Mouse (Mus musculus) myocyte (in vitro differentiated cells): ENCODE data around the gene Cdkn1c. TPM values are rescaled to one million over a fixed set of nuclear protein-coding genes. Genes with fewer than 3 reads are reported as not detected.

Experiments
- H3K27me3 ChIP-seq: one replicate; pipeline ENCODE4 v1.6.1; 2011; ENCODE audit not compliant: control insufficient read depth, insufficient read depth, insufficient read length
- H3K36me3 ChIP-seq: one replicate; pipeline ENCODE4 v1.6.1; 2011; ENCODE audit not compliant: control insufficient read depth, insufficient read depth
- H3K4me2 ChIP-seq: one replicate; pipeline ENCODE4 v1.6.1; 2011; ENCODE audit warnings: low read depth, control low read depth
- H3K4me3 ChIP-seq: one replicate; pipeline ENCODE4 v1.5.1; 2011; ENCODE audit warnings: mild to moderate bottlenecking, control low read depth, moderate library complexity
- H3K79me2 ChIP-seq: one replicate; pipeline ENCODE4 v1.6.1; 2011; ENCODE audit not compliant: control insufficient read depth, insufficient read depth
- H3ac ChIP-seq: one replicate; pipeline ENCODE4 v1.6.1; 2011; ENCODE audit not compliant: control insufficient read depth, insufficient read length
- CEBPB ChIP-seq: IDR thresholded peaks from 2 replicates; pipeline ENCODE4 v1.6.1; 2011; ENCODE audit warnings: mild to moderate bottlenecking, moderate library complexity; ENCODE audit not compliant: poor library complexity, insufficient read depth, severe bottlenecking
- E2F4 ChIP-seq: IDR thresholded peaks from one replicate; pipeline ENCODE4 v1.6.1; 2011; ENCODE audit warnings: mild to moderate bottlenecking, control low read depth, moderate library complexity; ENCODE audit not compliant: insufficient read depth
- MAX ChIP-seq: IDR thresholded peaks from one replicate; pipeline ENCODE4 v1.6.1; 2011; ENCODE audit warnings: low read depth, mild to moderate bottlenecking, control low read depth
- MYOD1 ChIP-seq, 3 experiments: IDR thresholded peaks; one replicate each; pipeline ENCODE4 v1.6.1; 2011; ENCODE audit warnings: control low read depth in 2 of 3, low read depth in 2 of 3, mild to moderate bottlenecking in 2 of 3, moderate library complexity in 1 of 3; ENCODE audit not compliant: insufficient read length in 2 of 3, control insufficient read depth in 1 of 3
- MYOG ChIP-seq, 3 experiments: IDR thresholded peaks; one replicate each; pipeline ENCODE4 v1.6.1; 2011; ENCODE audit warnings: control low read depth in 2 of 3, low read depth in 2 of 3, mild to moderate bottlenecking in 2 of 3; ENCODE audit not compliant: insufficient read length in 2 of 3, control insufficient read depth in 1 of 3, insufficient read depth in 1 of 3
- POLR2A ChIP-seq: IDR thresholded peaks from one replicate; pipeline ENCODE4 v1.6.1; 2011; ENCODE audit warnings: low read depth, mild to moderate bottlenecking, control low read depth, moderate library complexity; ENCODE audit not compliant: insufficient read length
- POLR2AphosphoS2 ChIP-seq: IDR thresholded peaks from one replicate; pipeline ENCODE4 v1.6.1; 2011; ENCODE audit warnings: low read depth, control low read depth; ENCODE audit not compliant: insufficient read length
- REST ChIP-seq: IDR thresholded peaks from one replicate; pipeline ENCODE4 v1.6.1; 2011; ENCODE audit warnings: mild to moderate bottlenecking, control low read depth, moderate library complexity; ENCODE audit not compliant: insufficient read depth, insufficient read length
- SRF ChIP-seq: IDR thresholded peaks from one replicate; pipeline ENCODE4 v1.6.1; 2011; ENCODE audit warnings: low read depth; ENCODE audit not compliant: control insufficient read depth, insufficient read length
- TCF12 ChIP-seq: IDR thresholded peaks from one replicate; pipeline ENCODE4 v1.6.1; 2011; ENCODE audit warnings: mild to moderate bottlenecking, control low read depth; ENCODE audit not compliant: poor library complexity, insufficient read depth, severe bottlenecking
- TCF3 ChIP-seq: IDR thresholded peaks from one replicate; pipeline ENCODE4 v1.6.1; 2011; ENCODE audit warnings: low read depth, control low read depth; ENCODE audit not compliant: insufficient read length
- USF1 ChIP-seq: IDR thresholded peaks from one replicate; pipeline ENCODE4 v1.6.1; 2011; ENCODE audit warnings: low read depth, mild to moderate bottlenecking, control low read depth, moderate library complexity
- polyA plus RNA-seq: library from polyadenylated mRNA; unstranded; fragments of >200 nt; fragmentation: generic; extraction: Trizol; gene quantifications from one replicate; pipeline ENCODE4 v1.2.1, GENCODE M21; 2012; ENCODE audit warnings: missing spikeins

The Cdkn1c gene
- polyA plus RNA-seq, 1 experiment, result 35.7 TPM

- peaks cover 13% of the 10 kb centered on the region for H3K27me3 ChIP-seq
- no peak overlapping the region for H3ac ChIP-seq
- H3K4me3 ChIP-seq, result no peak overlapping the region
- H3K4me2 ChIP-seq, result no peak overlapping the region
- no peaks in the 10 kb centered on the region for H3K79me2 ChIP-seq
- TF ChIP-seq CEBPB (no peak), TCF12 (no peak), MYOD1 (IDR thresholded peaks at IDR 0.05; ENCODE audit: control insufficient read depth in 1 of 3, insufficient read length in 2 of 3, low read depth in 2 of 3) (no peak), REST (no peak), POLR2AphosphoS2 (no peak), POLR2A (no peak), E2F4 (no peak), TCF3 (no peak), SRF (no peak), USF1 (no peak), MAX (no peak), MYOG (IDR thresholded peaks at IDR 0.05; ENCODE audit: control insufficient read depth in 1 of 3, insufficient read depth in 1 of 3, insufficient read length in 2 of 3, low read depth in 2 of 3) (no peak)
- H3K36me3 ChIP-seq, result no peaks in the 10 kb centered on the region
These were observed 48.2 kb downstream of the Cdkn1c start for GRCm38 (mm10) chr7:143412606-143413005.

DNA sequence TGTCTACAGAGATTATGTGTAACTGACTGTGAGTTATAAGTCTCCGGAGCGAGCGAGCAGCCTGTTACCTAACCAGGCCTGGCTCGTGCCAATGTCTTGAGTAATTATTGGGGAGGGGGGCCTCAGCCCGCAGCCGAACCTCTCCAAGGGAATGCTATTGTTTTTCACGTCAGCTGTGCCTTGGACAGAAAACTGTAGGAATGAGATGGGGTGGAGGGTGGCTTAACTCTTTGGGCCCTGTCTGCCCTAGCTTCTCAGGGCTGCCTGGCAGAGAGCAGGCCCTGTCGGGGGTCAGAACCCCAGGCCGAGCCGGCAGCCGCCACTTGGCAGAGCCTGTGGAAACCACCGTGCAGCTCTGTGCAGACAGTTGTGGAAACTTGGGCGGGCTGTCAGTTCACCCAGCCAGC lies 52.2 kb downstream of the Cdkn1c start:
- H3K4me3 ChIP-seq, result no peak overlapping the region
- no peaks in the 10 kb centered on the region for H3K79me2 ChIP-seq
- H3K27me3 ChIP-seq, result peaks cover 11% of the 10 kb centered on the region
- H3K4me2 ChIP-seq, result no peak overlapping the region
- no peak overlapping the region for H3ac ChIP-seq
- H3K36me3 ChIP-seq, result no peaks in the 10 kb centered on the region
- TF ChIP-seq POLR2AphosphoS2 (no peak), TCF12 (no peak), E2F4 (no peak), MYOG (IDR thresholded peaks at IDR 0.05; ENCODE audit: control insufficient read depth in 1 of 3, insufficient read depth in 1 of 3, insufficient read length in 2 of 3, low read depth in 2 of 3) (no peak), MYOD1 (IDR thresholded peaks at IDR 0.05; ENCODE audit: control insufficient read depth in 1 of 3, insufficient read length in 2 of 3, low read depth in 2 of 3) (no peak), TCF3 (no peak), SRF (no peak), POLR2A (no peak), CEBPB (no peak), REST (no peak), USF1 (no peak), MAX (no peak)

Other genes with a start within 250 kb of the Cdkn1c start
- 0.12 TPM for gene Slc22a18, start 12.7 kb upstream of the Cdkn1c start, polyA plus RNA-seq
- not detected for gene Phlda2, start 42.1 kb upstream of the Cdkn1c start, polyA plus RNA-seq
- gene Nap1l4, start 88.1 kb upstream of the Cdkn1c start, polyA plus RNA-seq, result 101 TPM
- gene Cars, start 139.0 kb upstream of the Cdkn1c start, polyA plus RNA-seq, result 237 TPM
- gene Tnfrsf26, start 167.7 kb upstream of the Cdkn1c start, polyA plus RNA-seq, result 0.02 TPM
- 15.5 TPM for gene Tnfrsf22, start 188.6 kb upstream of the Cdkn1c start, polyA plus RNA-seq
- gene Tnfrsf23, start 224.8 kb upstream of the Cdkn1c start, polyA plus RNA-seq, result 25.7 TPM